Mouse (Mus musculus) large intestine, adult 2 months (tissue): ENCODE results near the gene Coasy. TPM values are rescaled to one million over a fixed set of nuclear protein-coding genes. Genes with fewer than 3 reads are reported as not detected.

Experiments used
- DNase-seq: peaks from one replicate; pipeline ENCODE4 v3.0.0-alpha.2; 2012; ENCODE audit warnings: low read depth, low spot score
- WGBS: fragments of 180-500 bp; shearing (Covaris S2); methylation state at CpG from one replicate; pipeline ENCODE4 v1.1.7; 2018; 5-methylcytosine and 5-hydroxymethylcytosine counted together
- polyA plus RNA-seq: library from polyadenylated mRNA; depleted of rRNA; stranded (reverse); fragments of >200 nt; gene quantifications from 2 replicates; pipeline ENCODE4 v1.2.3, GENCODE M21; 2012

Gene Coasy
- polyA plus RNA-seq, 1 experiment, result 38.1 TPM

DNA sequence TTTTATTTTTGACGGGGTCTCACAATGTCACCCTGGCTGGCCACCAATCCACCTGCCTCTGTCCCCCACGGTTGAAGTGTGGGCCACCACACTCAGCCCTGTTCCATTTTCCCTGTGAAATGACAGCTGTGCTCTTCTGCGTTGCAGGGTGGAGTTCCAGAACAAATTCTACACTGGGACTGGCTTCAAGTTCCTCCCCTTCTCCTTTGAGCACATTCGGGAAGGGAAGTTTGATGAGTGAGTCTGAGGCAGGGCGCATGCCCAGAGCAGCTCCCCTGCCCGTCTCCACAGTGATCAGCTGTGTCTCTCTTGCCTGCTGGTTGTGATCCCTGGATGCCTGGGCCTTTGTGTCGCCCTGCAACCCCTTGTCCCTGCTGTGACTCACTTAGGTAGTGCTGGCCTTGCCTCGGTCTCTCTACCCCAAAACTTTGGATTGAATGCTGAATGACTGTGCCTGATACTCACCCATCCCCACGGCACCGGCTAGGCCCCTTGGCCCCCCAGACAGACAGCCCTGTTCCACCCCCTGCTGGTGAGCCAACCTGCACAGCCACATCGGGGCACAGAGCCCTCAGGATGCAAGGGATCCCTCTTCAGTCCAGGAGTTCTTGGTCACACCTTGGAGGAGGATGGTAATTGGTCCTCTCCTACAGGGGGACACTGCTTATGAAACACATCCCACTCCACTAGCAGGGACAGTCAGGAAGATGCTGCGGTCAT lies 20.0 kb upstream of the Coasy start:
- DNase-seq, result no peak
- WGBS, result 54% methylated on average over 12 of the region's 12 CpGs

GRCm38 (mm10) chr11:101062971-101063675 lies 19.2 kb upstream of the Coasy start:
- 41% methylated on average over 14 of the region's 14 CpGs for WGBS
- no peak for DNase-seq

- 4% methylated on average over 12 of the region's 12 CpGs for WGBS
- DNase-seq, result no peak
These were observed 18.6 kb upstream of the Coasy start for GRCm38 (mm10) chr11:101063676-101064327.

DNA sequence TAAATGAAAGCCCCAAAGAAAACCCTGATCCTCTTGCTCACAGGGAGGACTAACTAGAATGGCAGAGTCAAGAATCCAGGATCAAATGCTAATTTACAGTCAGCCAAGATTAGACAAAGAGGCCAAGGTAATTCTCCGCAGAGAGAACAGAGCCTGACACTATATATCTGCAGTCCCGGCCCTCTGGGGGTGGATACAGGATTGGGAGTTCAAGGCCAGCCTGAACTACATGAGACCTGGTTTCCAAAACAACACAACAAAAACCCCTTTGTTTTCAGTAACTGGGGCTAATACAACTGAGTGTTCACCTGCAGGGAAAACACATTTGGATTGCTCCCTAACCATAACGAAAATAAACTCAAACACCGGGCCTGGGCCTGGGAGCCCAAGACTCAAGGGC lies 17.9 kb upstream of the Coasy start:
- no peak for DNase-seq
- WGBS, result 23% methylated on average over 4 of the region's 4 CpGs

- WGBS, result 79% methylated on average over 9 of the region's 9 CpGs
These were observed 17.4 kb upstream of the Coasy start for GRCm38 (mm10) chr11:101065002-101065401.

GRCm38 (mm10) chr11:101066549-101067412 lies 15.6 kb upstream of the Coasy start:
- no peak for DNase-seq
- 12% methylated on average over 18 of the region's 18 CpGs for WGBS

More at GRCm38 (mm10) chr11:101065002-101065401, 17.4 kb upstream of the Coasy start:
- no peak for DNase-seq

DNA sequence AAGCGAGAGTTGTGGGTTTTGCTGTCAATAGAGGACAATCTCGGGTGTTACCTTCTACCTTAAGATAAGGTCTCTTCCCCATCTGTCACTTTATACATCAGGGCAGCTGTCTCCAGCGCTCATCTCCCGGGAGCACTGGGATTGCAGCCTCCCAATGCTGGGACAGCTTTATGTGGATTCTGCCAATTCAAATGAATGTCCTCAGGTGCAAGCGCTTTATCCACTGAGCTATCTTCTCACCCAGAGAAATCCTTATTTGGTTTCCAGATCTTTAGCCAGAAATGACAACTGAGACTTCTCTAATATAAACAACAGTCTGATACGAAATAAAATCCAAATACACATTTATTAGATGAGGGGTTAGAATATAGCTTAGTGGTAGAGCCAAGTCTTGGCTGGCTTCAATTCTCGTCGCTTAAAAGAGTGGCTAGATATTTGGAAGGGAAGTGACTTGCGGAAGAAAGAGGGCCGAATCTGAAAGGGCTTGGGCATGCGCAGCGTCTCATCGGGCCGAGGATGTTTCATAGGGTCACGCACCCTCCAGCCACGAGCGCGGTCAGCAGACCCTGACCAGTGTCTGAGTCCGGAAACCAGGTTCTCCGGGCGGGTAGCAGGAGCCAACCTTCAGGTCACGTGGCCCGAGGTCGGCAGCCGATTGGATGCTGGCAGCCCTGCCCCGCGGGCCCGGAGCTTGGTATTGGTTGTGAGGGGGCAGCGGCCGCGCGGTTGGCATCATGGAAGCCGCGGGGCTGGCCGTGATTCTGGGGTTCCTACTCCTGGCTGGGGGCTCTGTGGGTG lies 12.8 kb upstream of the Coasy start, which contains the start of gene Naglu:
Naglu (plus strand) TSS at position 622 of the 798 bp plus-strand sequence.
- DNase-seq, result no peak
- 4% methylated on average over 35 of the region's 35 CpGs for WGBS

GRCm38 (mm10) chr11:101070189-101070527 lies 12.2 kb upstream of the Coasy start:
- no peak for DNase-seq
- under 1% methylated on average over 36 of the region's 36 CpGs for WGBS

DNA sequence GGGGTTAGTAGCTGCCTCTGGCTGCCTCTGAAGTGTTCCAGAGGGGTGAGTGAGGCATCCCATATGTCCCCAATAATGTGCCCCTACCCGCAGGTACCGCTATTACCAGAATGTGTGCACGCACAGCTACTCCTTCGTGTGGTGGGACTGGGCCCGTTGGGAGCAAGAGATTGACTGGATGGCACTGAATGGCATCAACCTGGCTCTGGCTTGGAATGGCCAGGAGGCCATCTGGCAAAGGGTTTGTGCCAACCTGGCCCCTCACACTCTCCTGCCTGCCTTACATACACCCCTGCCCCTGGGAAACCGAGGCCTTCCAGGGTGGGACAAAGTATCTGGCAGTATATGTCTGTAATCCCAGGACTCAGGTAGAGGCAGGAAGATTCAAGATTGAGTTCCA lies 11.4 kb upstream of the Coasy start:
- WGBS, result 73% methylated on average over 6 of the region's 6 CpGs
- DNase-seq, result no peak

DNA sequence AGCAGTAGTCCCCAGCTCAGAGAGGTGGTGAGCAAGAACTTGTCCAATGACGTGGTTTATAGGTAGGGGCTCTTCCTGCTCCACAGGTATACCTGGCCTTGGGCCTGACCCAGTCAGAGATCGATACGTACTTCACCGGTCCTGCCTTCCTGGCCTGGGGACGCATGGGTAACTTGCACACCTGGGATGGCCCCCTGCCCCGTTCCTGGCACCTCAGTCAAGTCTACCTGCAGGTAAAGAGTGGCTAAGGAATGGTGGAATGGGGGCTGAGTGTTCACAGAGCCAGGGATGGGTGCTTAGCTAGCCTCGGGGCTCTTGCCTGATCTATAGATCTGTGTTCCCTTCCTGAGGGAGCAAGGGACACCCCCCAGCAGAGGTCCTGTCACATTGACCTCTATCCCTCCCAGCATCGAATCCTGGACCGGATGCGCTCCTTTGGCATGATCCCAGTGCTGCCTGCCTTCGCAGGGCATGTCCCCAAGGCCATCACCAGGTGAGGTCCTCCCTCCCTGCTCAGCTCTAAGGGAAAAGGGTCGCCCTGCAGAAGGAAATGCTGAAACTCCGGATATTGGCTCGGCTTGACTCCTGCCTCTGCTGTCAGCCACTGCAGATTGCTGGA lies 10.4 kb upstream of the Coasy start:
- DNase-seq, result no peak
- WGBS, result 86% methylated on average over 14 of the region's 14 CpGs

DNA sequence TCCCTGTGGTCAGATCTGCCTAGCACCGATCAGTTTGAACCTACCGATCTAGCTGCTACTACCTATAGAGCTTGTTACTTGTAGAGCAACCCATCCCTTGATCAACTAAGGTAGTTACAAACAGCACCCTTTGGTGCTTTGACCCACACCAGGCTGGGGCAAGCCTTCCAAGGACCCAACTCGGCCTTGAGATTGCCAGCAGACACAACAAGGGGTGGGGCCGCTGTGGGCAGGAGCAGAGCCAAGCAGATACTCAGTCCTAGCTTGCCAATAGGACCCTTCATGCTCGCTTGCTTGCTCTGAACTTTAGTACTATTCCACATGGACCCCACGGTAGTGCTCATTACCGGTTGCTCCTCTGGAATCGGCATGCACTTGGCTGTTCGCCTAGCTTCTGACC lies 4.2 kb upstream of the Coasy start, which contains the start of gene Hsd17b1:
Hsd17b1 (plus strand) TSS at position 291 of the 400 bp plus-strand sequence.
- 75% methylated on average over 9 of the region's 9 CpGs for WGBS
- no peak for DNase-seq

DNA sequence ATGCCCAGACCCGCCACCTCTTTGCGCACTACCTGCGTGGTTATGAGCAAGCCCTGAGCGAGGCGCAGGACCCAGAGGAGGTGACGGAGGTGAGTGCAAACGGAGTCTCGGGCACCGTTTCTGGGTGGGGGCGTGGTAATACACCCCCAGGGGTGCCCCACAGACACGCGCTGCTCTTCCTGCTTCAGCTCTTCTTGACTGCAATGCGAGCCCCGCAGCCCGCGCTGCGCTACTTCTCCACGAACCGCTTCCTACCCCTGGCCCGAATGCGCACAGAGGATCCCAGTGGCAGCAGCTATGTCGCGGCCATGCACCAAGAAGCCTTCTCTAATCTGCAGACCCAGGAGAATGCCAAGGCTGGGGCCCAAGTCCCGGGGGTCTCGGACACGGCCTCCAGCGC lies 2.6 kb upstream of the Coasy start:
- 22% methylated on average over 27 of the region's 27 CpGs for WGBS
- no peak for DNase-seq

DNA sequence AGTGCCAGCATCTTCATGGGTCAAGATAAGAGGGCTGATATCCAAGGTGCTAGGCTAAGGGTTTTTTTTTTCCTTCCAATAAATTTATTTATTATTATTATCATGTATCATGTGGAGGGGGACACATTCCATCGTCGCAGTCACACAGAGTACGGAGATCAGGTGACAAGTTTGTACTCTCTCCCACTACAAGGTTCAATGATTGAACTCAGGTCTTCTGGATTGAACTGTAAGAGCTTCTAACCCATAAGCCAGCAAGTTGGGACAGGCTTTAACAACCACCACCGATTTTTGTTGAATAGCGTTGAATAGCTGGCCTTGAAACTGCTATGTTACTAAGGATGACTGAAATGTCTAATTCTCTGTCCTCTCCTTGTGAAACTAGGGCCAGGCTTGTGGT lies 1.9 kb upstream of the Coasy start:
- no peak for DNase-seq
- WGBS, result 80% methylated on average over 5 of the region's 5 CpGs

DNA sequence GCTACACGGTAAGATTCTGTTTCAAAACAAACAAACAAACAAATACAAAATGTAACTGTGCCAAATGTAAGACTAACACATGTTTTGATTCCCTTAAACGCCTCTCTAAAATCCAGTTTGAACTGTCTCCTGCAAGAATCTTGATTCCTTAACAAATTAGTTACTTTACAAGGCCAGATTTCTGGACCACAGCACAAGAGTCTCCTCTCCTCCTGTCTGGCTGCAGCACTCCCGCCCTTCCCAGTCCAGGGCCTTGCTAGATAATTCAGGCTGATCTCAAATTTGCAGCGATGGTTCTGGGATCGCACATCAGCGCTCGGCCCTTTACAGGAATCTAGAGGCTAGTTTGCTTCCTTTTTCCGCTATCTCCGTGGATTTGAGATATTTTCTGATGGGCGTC lies 706 bp upstream of the Coasy start:
- DNase-seq, result no peak
- WGBS, result 5% methylated on average over 10 of the region's 10 CpGs

DNA sequence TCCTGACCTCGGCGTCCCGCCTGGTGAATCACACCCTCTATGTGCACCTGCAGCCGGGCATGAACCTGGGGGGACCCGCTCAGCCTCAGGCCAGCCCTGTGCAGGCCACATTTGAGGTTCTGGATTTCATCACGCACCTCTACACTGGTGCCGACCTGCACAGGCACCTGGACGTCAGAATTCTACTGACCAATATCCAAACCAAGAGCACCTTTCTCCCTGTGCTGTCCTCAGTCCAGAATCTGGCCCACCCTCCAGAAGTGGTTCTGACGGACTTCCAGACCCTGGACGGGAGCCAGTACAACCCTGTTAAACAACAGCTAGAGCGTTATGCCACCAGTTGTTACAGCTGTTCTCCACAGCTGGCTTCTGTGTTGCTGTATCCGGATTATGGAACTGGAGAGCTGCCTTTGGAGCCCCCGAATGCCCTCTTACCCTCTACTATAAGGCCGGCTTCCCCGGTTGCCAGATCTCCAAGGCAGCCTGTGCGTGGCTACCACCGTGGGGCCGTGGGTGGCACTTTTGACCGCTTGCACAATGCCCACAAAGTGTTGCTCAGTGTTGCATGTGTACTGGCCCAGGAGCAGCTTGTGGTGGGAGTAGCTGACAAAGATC lies 825 bp downstream of the Coasy start:
- DNase-seq, result no peak
- WGBS, result 17% methylated on average over 19 of the region's 19 CpGs

GRCm38 (mm10) chr11:101084246-101084645 lies 1.9 kb downstream of the Coasy start:
- whole genome bisulfite sequencing, result 91% methylated on average over 14 of the region's 14 CpGs
- DNase-seq, result no peak

DNA sequence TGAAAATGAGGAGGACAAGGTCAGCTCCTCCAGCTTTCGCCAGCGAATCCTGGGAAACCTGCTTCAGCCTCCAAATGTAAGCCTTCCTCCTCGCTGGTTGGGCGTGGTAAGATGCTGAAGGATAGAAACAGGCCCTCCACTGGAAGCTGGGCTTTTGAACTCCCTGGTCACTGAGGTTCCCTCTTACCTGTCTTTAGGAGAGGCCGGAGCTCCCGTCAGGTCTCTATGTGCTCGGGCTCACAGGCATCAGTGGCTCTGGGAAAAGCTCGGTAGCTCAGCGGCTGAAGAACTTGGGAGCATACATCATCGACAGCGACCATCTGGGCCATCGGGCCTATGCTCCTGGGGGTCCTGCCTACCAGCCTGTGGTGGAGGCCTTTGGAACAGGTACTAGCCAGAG lies 2.4 kb downstream of the Coasy start:
- no peak for DNase-seq
- whole genome bisulfite sequencing, result 96% methylated on average over 12 of the region's 12 CpGs

GRCm38 (mm10) chr11:101085617-101086322 lies 3.4 kb downstream of the Coasy start:
- WGBS, result 90% methylated on average over 18 of the region's 18 CpGs
- DNase-seq, result no peak
